Mouse (Mus musculus) duodenum, adult 2 months (tissue): ENCODE results near the gene Zfp972. TPM values are rescaled to one million over a fixed set of nuclear protein-coding genes. Genes with fewer than 3 reads are reported as not detected.

Experiments used
- polyA plus RNA-seq: library from polyadenylated mRNA; depleted of rRNA; stranded (reverse); fragments of >200 nt; gene quantifications from 2 replicates; pipeline ENCODE4 v1.2.3, GENCODE M21; 2012; ENCODE audit warnings: low replicate concordance; rRNA removed

Zfp972 gene
- polyA plus RNA-seq, result not detected in 2 replicates

GRCm38 (mm10) chr2:177925563-177926103 lies at the start of gene Zfp972:
Zfp972 (minus strand) TSS chr2:177925613.

GRCm38 (mm10) chr2:177957145-177957544 lies 31.7 kb upstream of the Zfp972 start, which contains the start of gene Gm14326:
Gm14326 (minus strand) TSS chr2:177957297.

DNA sequence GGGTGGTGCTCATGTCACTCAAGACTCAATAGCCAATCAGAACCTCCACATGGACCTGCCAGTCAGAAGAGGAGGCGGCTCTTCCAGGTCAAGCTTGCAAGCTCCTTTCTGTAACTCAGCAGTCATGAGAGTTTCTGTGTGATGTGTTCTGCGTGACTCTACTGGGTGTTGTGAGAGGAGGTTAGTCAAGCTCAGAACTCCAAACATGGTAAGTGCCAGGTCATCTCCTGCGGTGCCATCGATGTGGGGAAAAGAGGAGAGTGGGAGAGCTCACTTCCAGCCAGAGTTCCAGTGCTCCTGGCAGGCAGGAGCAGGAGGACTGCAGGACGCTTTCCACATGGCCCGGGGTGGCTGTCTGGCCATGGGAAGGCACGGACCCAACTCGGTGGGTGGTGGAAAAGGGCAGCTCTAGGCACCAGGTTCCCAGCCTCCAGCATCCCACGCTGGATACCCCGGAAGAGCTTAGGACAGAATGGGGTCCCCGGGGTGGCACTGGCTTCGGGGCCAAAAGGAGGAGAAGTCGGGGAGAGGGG lies 28.3 kb downstream of the Zfp972 start, which contains the start of gene Gm14327:
Gene Gm14327, plus strand, starts transcription at position 51 of the 533 bp plus-strand sequence.

Other genes with a start within 250 kb of the Zfp972 start
- gene Gm14322, start 166.3 kb downstream of the Zfp972 start, polyA plus RNA-seq, result not detected in 2 replicates
- gene Gm14325, start 85.3 kb downstream of the Zfp972 start, polyA plus RNA-seq, result not detected in 2 replicates
- gene Gm14327, start 28.5 kb downstream of the Zfp972 start, polyA plus RNA-seq, result 0.12 TPM in 1 of 2 replicates, not detected in the other
- gene Gm14326, start 31.7 kb upstream of the Zfp972 start, polyA plus RNA-seq, result 0.14 TPM in 1 of 2 replicates, not detected in the other
- gene Zfp971, start 97.7 kb upstream of the Zfp972 start, polyA plus RNA-seq, result not detected in 2 replicates
- not detected in 2 replicates for gene Zfp931, start 152.9 kb upstream of the Zfp972 start, polyA plus RNA-seq
- 0.13 and 0.14 TPM in 2 replicates for gene Phactr3, start 193.4 kb upstream of the Zfp972 start, polyA plus RNA-seq